24 mouse cellular contexts compared by ENCODE assay signal in the genomic region with DNA sequence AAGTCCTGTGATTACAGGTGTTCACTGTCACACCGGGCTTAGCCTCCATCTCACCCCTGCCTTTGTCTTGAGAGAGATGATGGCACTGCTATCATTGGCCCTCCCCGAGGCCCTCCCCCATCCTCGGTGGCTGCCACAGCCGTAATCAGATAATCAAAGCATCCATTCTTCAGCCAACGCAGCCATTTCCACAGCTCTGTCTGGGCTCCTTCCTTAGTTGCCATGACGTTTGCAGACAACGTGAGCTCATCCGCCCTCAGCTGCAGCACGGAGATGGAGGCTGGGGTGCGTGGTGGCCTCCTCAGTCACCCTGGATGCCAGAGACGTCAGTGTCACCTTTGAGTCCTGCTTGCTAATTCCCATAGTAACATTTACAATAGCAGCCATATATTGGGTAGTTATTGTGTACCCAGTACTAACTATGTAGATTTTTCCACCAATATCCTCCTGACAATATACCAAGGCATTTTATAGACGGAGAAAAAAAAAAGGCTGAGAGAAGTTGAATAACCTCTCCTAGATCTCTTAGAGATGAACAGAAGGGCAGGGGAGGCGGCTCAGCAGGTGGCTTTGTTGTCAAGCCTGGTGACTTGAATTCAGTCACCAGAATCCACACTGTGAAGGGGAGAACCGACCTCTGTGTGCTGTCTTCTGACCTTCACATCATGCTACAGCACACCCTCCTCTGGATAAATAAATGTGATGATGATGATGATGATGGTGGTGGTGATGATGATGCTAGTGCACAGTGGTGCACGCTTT. TPM values are rescaled to one million over a fixed set of nuclear protein-coding genes. Genes with fewer than 3 reads are reported as not detected.
DNase-seq lines count a peak whose midpoint lies in the region; ATAC-seq lines count a peak whose summit lies in the region.
"Had no signal": no experiment of that assay in that cellular context is flagged by ENCODE, and none has a peak within 500 bp of the region (broad histone marks: within the 10 kb centered on the region; RNA-seq: fewer than 3 reads in every experiment).

No protein-coding gene starts in this region.

- intact Hi-C loops in left cerebral cortex, postnatal 25 days (cut with DNase I): loop anchor here (5.0 kb wide), 1 partner anchor 36 kb away; no protein-coding TSS in a partner anchor

- no peak for ATAC-seq in megakaryocyte progenitor cell, adult 5-6 weeks (replicated peaks; ENCODE audit: poor library complexity)
- ATAC-seq: forebrain, embryonic 13.5 days; inflammation-experienced regulatory T-cells, adult 6 months had no signal

- DNase-seq in heart, adult 11 months: peak; percentile 68
- no peak for DNase-seq in heart, adult 9 months (ENCODE audit: low spot score in 2 of 2)
- peak; percentile 35 to 68 for DNase-seq in left cerebral cortex, postnatal 25 days (ENCODE audit: low spot score in 2 of 2)
- no peak for DNase-seq in left cerebral cortex, adult 8-10 months (ENCODE audit: low spot score in 2 of 2)
- peak; percentile 30 for DNase-seq in ZHBTc4 (ENCODE audit: low read depth, low spot score)
- peak; percentile 62 for DNase-seq in cerebellum, adult 9-11 months
- DNase-seq: adrenal gland, postnatal 25 days; gastrocnemius, postnatal 25 days; kidney, adult 9 months; kidney, postnatal 25 days; lung, adult 18-20 months; lung, postnatal 14 days; thymus, postnatal 36 days had no signal

RNA-seq across cellular contexts. Expression of a gene that starts 8.1 kb away (rescaled TPM):
- total RNA-seq in left cerebral cortex, postnatal 25 days (2021): 100 to 1,000 TPM; 188 to 191 TPM
- total RNA-seq in left cerebral cortex, adult 8-10 months (2022): 100 to 1,000 TPM; 159 to 179 (median 172) TPM
- not detected in 2 replicates for total RNA-seq in megakaryocyte progenitor cell, adult 5-6 weeks (2015)
- 0.04 TPM in 1 of 2 replicates, not detected in the other for total RNA-seq in megakaryocyte progenitor cell, adult 5-6 weeks (2017)
- total RNA-seq: hematopoietic stem cell, adult 5-6 weeks had no signal

RNA-seq across cellular contexts. Expression of a gene that starts 29.1 kb away (rescaled TPM):
- not detected for total RNA-seq in left cerebral cortex, postnatal 25 days (2021)
- not detected for total RNA-seq in left cerebral cortex, adult 8-10 months (2022)
- total RNA-seq in megakaryocyte progenitor cell, adult 5-6 weeks (2015): not detected in 2 replicates
- total RNA-seq in megakaryocyte progenitor cell, adult 5-6 weeks (2017): not detected in 2 replicates
- total RNA-seq: adrenal gland, postnatal 25 days; common myeloid progenitor, adult 5-6 weeks; gastrocnemius, postnatal 25 days; heart, adult 8-10 months; hematopoietic stem cell, adult 5-6 weeks; layer of hippocampus, postnatal 10 days; liver, adult 2 months; neutrophil, adult 5-6 weeks had no signal

RNA-seq across cellular contexts. Expression of a gene that starts 42.6 kb away (rescaled TPM):
- total RNA-seq in left cerebral cortex, postnatal 25 days (2021): not detected
- not detected for total RNA-seq in left cerebral cortex, adult 8-10 months (2022)
- not detected in 2 replicates for total RNA-seq in megakaryocyte progenitor cell, adult 5-6 weeks (2015)
- not detected in 2 replicates for total RNA-seq in megakaryocyte progenitor cell, adult 5-6 weeks (2017)
- total RNA-seq: adrenal gland, postnatal 25 days; common myeloid progenitor, adult 5-6 weeks; G1E; gastrocnemius, postnatal 25 days; heart, adult 8-10 months; hematopoietic stem cell, adult 5-6 weeks; layer of hippocampus, postnatal 10 days; liver, adult 2 months; midbrain, postnatal 0 days; neutrophil, adult 5-6 weeks had no signal

RNA-seq across cellular contexts. Expression of a gene that starts 48.6 kb away (rescaled TPM):
- 1 to 10 TPM; 5.3 to 8.4 TPM for total RNA-seq in left cerebral cortex, postnatal 25 days (2021)
- 1 to 10 TPM; 4.4 to 6.6 (median 6.3) TPM for total RNA-seq in left cerebral cortex, adult 8-10 months (2022)
- total RNA-seq in megakaryocyte progenitor cell, adult 5-6 weeks (2015): 6.1 and 7.3 TPM in 2 replicates
- 11.3 and 14.4 TPM in 2 replicates for total RNA-seq in megakaryocyte progenitor cell, adult 5-6 weeks (2017)

Comparison
In these comparisons a context has a peak if more than half of its experiments do, and no peak if none do; other contexts are left out.
1. DNase-seq: peak in heart, adult 11 months (single experiment), left cerebral cortex, postnatal 25 days (2 of 2), ZHBTc4 (single experiment) and cerebellum, adult 9-11 months (single experiment); none in heart, adult 9 months (0 of 2) and left cerebral cortex, adult 8-10 months (0 of 2).
2. RNA of a gene that starts 8.1 kb away (total RNA-seq): 188 to 191 TPM in left cerebral cortex, postnatal 25 days and 159 to 179 TPM in left cerebral cortex, adult 8-10 months; 0.04 TPM in megakaryocyte progenitor cell, adult 5-6 weeks; every median in the first group is over 100 times any median in the second.